Mouse (Mus musculus): ENCODE results near the gene Ldb1.

Gene Ldb1

DNA sequence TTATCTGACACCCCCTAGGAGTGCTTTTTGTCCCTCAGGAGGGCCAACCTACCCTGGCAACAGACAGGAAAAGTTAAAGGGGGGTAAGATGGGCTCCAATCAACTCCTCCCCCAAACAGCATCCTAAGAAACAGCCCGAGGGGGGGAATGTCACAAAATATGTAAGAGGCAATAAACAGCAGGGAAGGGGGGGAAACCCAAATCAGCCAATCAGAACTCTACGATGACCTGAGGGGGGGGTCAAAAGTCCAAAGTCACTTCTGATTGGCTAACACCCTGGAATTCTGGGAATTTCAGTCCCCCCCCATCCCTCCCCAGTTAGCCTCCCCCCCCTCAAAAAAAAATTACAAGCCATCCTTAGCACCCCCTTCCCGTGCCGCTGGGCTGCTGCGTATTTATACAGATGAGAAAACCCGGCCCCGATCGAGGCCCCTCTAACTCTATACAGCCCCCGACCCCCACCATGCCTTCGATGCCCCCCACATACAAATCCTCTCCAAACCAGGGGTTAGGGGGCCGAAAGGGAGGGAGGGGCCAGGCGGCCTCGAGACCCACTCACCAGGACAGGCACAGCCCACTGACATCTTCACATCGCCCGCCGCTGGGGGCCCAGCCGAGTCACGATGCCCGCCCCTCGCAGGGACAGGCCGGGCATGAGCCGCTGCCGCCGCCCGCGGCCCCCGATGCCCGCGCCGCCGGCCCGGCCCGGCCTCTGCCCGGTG is 582 bp downstream of the Ldb1 start, which contains the start of gene Pprc1:
Pprc1 (plus strand) TSS at position 616 of the 722 bp plus-strand sequence.
- peak; percentile 39 for DNase-seq (ENCODE audit: low spot score)

GRCm38 (mm10) chr19:46043380-46043779 is 1.6 kb downstream of the Ldb1 start:
- no peak for DNase-seq (ENCODE audit: low spot score)

DNA sequence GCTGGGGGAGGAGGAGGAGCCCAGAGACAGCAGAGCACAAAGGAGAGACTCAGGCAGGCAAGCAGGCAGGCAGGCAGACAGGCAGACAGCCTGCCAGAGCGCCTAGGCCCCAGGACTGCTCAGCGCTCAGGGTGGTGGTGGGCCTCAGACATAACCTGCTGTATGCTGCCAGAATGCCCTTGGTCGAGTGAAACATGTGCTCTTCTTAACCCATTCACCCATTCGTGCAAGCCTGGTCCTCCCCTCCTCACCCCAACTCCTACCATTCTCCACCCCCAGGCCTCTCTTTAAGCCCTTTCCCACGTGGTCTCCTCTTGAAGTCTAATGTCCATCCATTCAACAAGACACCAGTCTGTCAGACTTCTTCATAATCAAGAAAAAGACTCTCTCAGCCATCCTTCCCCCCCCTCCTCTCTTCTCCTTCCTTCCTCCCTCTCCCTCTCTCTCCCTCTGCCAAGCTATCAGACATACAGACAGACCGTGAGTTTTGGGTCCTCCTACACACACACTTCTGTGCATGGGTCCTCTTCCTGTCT is 2.5 kb downstream of the Ldb1 start:
- DNase-seq (ENCODE audit: low spot score), result peak; percentile 35

- peak; percentile 39 for DNase-seq (ENCODE audit: low spot score)
Observed at GRCm38 (mm10) chr19:46041933-46042475, 3.0 kb downstream of the Ldb1 start.

DNA sequence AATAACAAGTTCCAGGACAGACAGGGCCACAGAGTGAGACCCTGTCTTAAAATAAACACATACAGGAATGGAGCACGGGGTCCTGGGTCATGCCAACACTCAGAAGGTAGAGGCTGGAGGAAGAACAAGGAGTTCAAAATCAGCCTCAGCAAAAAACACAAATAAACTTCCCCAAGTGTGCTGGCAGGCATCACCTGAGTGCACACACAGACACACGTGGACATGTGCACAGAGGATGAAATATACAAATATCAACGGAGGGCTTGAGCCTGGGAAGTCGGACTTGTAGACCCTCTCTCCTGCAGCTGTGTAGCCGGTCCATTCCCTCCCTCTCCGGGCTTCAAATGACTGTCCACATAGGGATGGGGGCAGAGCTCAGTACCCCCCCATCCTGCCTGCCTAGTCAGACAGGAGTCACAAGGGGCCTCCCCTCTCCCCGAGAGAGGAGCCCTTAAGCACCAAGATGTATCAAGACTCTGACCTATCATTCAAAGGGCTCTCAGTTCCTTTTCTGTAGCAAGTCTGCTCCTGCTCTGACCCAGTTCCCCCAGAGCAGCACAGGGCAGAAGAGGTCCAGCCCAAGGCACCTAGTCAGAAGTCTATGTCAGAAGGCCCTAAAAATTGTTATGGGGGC is 3.6 kb downstream of the Ldb1 start:
- no peak for DNase-seq (ENCODE audit: low spot score)

DNA sequence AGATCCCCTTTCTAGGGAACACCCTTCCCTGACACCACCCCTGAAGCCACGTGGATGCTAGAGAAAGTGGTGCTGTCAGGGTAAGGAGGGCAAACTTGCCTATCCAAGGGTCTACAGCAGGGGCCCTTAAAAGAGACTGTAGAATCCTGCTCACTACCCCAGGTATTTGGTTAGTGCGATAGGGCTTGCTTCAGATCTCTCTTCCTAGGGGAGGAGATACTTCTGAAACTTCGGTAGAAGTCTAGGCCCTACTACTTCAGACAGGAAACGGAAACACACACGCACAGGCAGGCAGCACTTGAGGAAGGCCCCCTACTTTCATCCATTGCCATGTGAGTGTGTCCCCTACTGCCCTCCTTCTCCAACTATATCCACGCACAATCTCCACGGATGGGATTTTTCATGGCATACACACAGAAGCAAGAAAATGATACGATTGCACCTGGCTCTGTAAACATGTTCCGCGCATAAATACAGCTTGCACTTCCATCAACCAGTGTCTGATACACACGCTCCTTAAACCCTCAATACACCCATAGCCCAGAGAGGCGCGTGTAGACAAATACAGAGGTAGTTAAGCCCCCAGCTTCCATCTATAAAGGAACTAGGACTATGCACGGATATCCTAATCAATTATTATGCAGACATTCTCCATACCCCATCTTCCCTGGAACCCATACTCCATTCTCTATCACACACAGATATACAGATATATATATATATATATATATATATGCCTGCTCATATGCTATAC is 4.7 kb downstream of the Ldb1 start:
- DNase-seq (ENCODE audit: low spot score), result no peak

- DNase-seq (ENCODE audit: low spot score), result peak; percentile 92
Observed at GRCm38 (mm10) chr19:46039478-46039877, 5.5 kb downstream of the Ldb1 start.

GRCm38 (mm10) chr19:46038851-46039260 is 6.2 kb downstream of the Ldb1 start:
- DNase-seq (ENCODE audit: low spot score), result peak; percentile 25

DNA sequence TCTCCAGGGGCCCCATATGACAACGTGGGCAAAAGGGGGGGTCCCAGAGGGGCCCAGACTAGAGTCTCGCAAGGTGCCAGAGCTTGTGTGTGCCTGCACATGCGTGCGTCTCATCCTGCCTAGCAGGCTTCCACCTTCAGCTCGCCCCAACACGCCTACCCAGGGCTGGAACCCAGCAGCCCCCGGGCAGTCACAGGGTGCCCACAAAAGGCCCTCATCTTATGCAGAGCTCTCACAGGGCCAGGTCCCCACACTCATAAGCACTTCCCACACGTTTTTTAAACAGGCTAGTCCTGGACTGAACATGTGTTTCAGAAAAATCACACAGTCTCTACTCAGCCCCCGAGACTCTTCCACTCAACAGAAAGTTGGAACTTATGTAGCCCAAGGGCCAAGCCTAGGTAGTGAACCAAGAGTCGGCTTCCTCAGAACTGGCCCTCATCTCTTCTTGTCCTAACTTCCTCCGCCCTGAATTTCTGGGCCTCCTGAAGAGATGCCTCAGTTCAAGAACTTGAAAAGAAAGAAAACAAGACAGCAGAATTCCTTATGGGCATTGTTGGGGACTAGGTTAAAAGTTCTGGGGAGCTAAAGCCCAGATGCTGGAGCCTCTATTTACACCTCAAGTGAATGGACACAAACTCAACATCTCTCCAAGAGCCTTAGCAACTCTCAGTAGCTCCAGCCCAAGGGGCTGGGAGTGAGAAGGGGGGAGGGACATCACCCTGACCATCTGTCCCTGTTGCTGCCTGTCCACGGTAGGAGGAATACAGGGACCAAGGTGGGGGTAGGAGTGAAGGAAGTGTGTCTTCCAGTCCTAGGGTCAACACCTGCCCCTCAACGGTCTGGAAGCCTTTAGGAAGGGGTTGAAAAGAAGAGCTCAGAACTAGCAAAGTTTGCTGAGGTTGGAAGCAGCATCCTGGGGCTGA is 6.8 kb downstream of the Ldb1 start:
- no peak for DNase-seq (ENCODE audit: low spot score)

- DNase-seq (ENCODE audit: low spot score), result peak; percentile 29
Observed at GRCm38 (mm10) chr19:46037243-46037924, 7.6 kb downstream of the Ldb1 start.

- DNase-seq (ENCODE audit: low spot score), result no peak
Observed at GRCm38 (mm10) chr19:46036477-46037242, 8.4 kb downstream of the Ldb1 start.

- no peak for DNase-seq (ENCODE audit: low spot score)
Observed at GRCm38 (mm10) chr19:46035971-46036370, 9.0 kb downstream of the Ldb1 start.

GRCm38 (mm10) chr19:46033911-46034310 is 11.1 kb downstream of the Ldb1 start:
- no peak for DNase-seq (ENCODE audit: low spot score)

DNA sequence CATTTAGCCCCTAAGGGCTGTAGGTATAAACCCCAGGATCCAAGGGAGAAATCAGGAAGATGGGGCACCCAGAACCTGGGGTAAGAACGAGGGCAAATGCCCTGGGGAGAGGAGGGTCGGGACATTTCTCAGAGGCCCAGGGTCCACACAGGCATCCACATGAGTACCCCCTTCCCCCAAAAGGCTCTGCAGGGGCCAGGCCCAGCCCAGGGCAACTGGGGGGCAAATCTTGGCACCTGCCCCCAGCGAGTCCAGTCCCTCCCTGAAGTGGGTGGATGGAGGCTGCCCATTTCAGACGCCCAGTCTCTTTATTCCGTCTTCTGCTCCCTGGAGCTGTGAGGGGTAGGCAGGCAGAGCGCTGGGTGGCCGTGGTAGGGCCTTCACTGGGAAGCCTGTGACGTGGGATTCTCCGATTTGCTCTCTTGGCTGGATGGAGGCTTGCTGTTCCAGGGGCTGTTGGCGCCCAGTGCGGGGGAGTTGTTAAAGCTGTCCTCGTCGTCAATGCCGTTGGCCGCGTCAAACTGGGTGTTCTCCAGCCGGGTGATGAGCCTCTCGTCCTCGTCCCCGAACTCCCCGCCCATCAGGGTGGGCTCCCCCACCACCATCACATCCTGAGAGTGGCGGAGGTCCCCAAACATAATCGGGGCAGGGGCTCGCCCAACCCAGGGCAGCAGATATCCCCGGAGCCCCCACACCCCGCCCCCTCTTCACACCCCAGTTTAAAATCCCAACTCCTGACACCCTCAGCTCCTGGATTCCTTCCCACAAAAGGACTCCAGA is 12.1 kb downstream of the Ldb1 start:
- DNase-seq (ENCODE audit: low spot score), result no peak

GRCm38 (mm10) chr19:46031689-46032432 is 13.2 kb downstream of the Ldb1 start:
- DNase-seq (ENCODE audit: low spot score), result no peak

GRCm38 (mm10) chr19:46030196-46030983 is 14.6 kb downstream of the Ldb1 start:
- DNase-seq (ENCODE audit: low spot score), result no peak

GRCm38 (mm10) chr19:46029652-46030051 is 15.4 kb downstream of the Ldb1 start:
- DNase-seq (ENCODE audit: low spot score), result no peak
